Mouse (Mus musculus) neural tube, embryonic 11.5 days (tissue): ENCODE measurements around the gene Olfr770. TPM values are rescaled to one million over a fixed set of nuclear protein-coding genes. Genes with fewer than 3 reads are reported as not detected.

ENCODE experiments used
- polyA plus RNA-seq: library from polyadenylated mRNA; unstranded; fragments of >200 nt; fragmentation: Nextera tagmentation; extraction: Ambion mirVana; gene quantifications from 2 replicates; pipeline ENCODE4 v1.2.1, GENCODE M21; 2014

Olfr770 gene
- polyA plus RNA-seq, 1 experiment from 2014 or later, result not detected

Other genes with a start within 250 kb of the Olfr770 start
- 16.4 and 17.7 TPM in 2 replicates for gene Gdf11, start 247.3 kb downstream of the Olfr770 start, polyA plus RNA-seq
- 192 and 208 TPM in 2 replicates for gene Cd63, start 238.0 kb downstream of the Olfr770 start, polyA plus RNA-seq
- gene Rdh5, start 216.1 kb downstream of the Olfr770 start, polyA plus RNA-seq, result 10.7 and 11.2 TPM in 2 replicates
- 215 and 227 TPM in 2 replicates for gene Bloc1s1, start 215.0 kb downstream of the Olfr770 start, polyA plus RNA-seq
- gene Itga7, start 205.2 kb downstream of the Olfr770 start, polyA plus RNA-seq, result 4.2 and 4.5 TPM in 2 replicates
- not detected in 2 replicates for gene Mettl7b, start 178.0 kb downstream of the Olfr770 start, polyA plus RNA-seq
- gene Olfr9, start 149.6 kb downstream of the Olfr770 start, polyA plus RNA-seq, result not detected in 2 replicates
- not detected in 2 replicates for gene Olfr763, start 128.2 kb downstream of the Olfr770 start, polyA plus RNA-seq
- gene Olfr764-ps1, start 99.1 kb downstream of the Olfr770 start, polyA plus RNA-seq, result not detected in 2 replicates
- not detected in 2 replicates for gene Olfr765, start 89.0 kb downstream of the Olfr770 start, polyA plus RNA-seq
- gene Olfr766-ps1, start 70.0 kb downstream of the Olfr770 start, polyA plus RNA-seq, result not detected in 2 replicates
- gene Olfr767, start 56.1 kb downstream of the Olfr770 start, polyA plus RNA-seq, result not detected in 2 replicates
- not detected in 2 replicates for gene Olfr768, start 39.6 kb downstream of the Olfr770 start, polyA plus RNA-seq
- gene Olfr769, start 21.1 kb downstream of the Olfr770 start, polyA plus RNA-seq, result not detected in 2 replicates
- not detected in 2 replicates for gene Olfr771, start 25.8 kb upstream of the Olfr770 start, polyA plus RNA-seq
- gene Olfr772, start 38.9 kb upstream of the Olfr770 start, polyA plus RNA-seq, result not detected in 2 replicates
- gene Olfr773, start 48.4 kb upstream of the Olfr770 start, polyA plus RNA-seq, result not detected in 2 replicates
- not detected in 2 replicates for gene Olfr774, start 97.2 kb upstream of the Olfr770 start, polyA plus RNA-seq
- gene Olfr775, start 109.4 kb upstream of the Olfr770 start, polyA plus RNA-seq, result not detected in 2 replicates
- not detected in 2 replicates for gene Olfr776, start 120.1 kb upstream of the Olfr770 start, polyA plus RNA-seq
- not detected in 2 replicates for gene Olfr777, start 132.5 kb upstream of the Olfr770 start, polyA plus RNA-seq
- not detected in 2 replicates for gene Olfr780, start 179.1 kb upstream of the Olfr770 start, polyA plus RNA-seq
- gene Olfr781, start 189.9 kb upstream of the Olfr770 start, polyA plus RNA-seq, result not detected in 2 replicates
- gene Olfr782, start 209.9 kb upstream of the Olfr770 start, polyA plus RNA-seq, result not detected in 2 replicates
- gene Olfr784, start 245.1 kb upstream of the Olfr770 start, polyA plus RNA-seq, result 0.15 TPM in 1 of 2 replicates, not detected in the other